Mouse (Mus musculus): Measurements from ENCODE around the gene Atp6v0a1. TPM values are rescaled to one million over a fixed set of nuclear protein-coding genes. Genes with fewer than 3 reads are reported as not detected.

Gene Atp6v0a1
- polyA plus RNA-seq, 1 experiment = 43.7 TPM

DNA sequence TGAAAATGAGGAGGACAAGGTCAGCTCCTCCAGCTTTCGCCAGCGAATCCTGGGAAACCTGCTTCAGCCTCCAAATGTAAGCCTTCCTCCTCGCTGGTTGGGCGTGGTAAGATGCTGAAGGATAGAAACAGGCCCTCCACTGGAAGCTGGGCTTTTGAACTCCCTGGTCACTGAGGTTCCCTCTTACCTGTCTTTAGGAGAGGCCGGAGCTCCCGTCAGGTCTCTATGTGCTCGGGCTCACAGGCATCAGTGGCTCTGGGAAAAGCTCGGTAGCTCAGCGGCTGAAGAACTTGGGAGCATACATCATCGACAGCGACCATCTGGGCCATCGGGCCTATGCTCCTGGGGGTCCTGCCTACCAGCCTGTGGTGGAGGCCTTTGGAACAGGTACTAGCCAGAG is 75.6 kb downstream of the Atp6v0a1 start:
- no peak overlapping the region for H3K27ac ChIP-seq (ENCODE audit: insufficient read depth, low read length)
- H3K4me1 ChIP-seq (ENCODE audit: control insufficient read depth, insufficient read depth, low read length) = peaks cover 14% of the 10 kb centered on the region
- TF ChIP-seq CTCF (IDR thresholded peaks at IDR 0.05; ENCODE audit: borderline replicate concordance, insufficient read depth, low read length) (no peak), POLR2A (IDR thresholded peaks at IDR 0.05; ENCODE audit: low read depth, low read length) (no peak)
- no peak overlapping the region for H3K4me3 ChIP-seq (ENCODE audit: insufficient read depth, low read length)

DNA sequence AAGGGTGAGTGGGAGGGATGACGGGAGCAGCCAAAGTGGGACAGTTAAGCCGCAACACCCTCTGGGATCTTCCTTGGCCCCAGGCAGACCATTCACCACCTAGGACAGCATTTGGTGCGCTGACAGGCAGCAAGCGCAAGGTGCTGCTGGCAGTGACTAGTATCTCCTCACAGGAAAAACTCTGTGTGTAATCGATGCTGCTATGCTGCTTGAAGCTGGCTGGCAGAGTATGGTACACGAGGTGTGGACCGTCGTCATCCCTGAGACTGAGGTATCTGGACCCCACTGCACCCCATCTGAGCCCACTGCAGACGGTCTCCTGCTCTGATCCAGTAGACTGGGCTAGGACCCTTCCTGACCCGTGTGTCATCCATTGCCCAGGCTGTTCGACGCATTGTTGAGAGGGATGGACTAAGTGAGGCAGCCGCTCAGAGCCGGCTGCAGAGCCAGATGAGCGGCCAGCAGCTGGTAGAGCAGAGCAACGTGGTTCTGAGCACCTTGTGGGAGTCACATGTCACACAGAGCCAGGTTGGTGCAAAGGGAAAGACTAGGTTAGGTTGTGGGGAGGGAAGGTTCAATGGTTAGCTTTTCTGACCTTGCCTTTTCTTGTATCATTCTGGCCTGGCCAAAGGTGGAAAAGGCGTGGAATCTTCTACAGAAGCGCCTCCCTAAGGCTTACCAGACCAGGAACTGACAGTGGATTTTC is 76.5 kb downstream of the Atp6v0a1 start:
- TF ChIP-seq CTCF (IDR thresholded peaks at IDR 0.05; ENCODE audit: borderline replicate concordance, insufficient read depth, low read length) = no peak
- TF ChIP-seq POLR2A (IDR thresholded peaks at IDR 0.05; ENCODE audit: low read depth, low read length) = no peak
- H3K4me3 ChIP-seq (ENCODE audit: insufficient read depth, low read length) = no peak overlapping the region
- peaks cover 14% of the 10 kb centered on the region for H3K4me1 ChIP-seq (ENCODE audit: control insufficient read depth, insufficient read depth, low read length)
- H3K27ac ChIP-seq (ENCODE audit: insufficient read depth, low read length) = no peak overlapping the region

DNA sequence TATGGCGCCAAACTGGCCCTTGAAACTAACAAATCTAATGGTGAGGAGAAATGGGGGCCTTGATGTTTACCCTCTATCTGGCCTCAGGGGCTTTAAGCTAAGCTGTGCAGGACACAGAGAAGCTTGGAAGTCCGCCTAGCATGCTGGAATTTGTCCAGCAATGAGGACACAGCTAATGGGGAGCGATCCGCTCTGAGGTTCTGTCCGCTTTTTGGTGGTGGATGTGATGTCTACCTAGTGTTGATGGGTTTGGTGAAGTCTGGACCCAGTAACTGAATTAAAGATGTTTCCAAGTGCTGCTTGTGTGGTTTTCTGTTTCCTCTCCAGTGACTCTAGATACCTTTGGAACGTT is 77.0 kb downstream of the Atp6v0a1 start:
- peaks cover 14% of the 10 kb centered on the region for H3K4me1 ChIP-seq (ENCODE audit: control insufficient read depth, insufficient read depth, low read length)
- H3K4me3 ChIP-seq (ENCODE audit: insufficient read depth, low read length) = no peak overlapping the region
- TF ChIP-seq CTCF (IDR thresholded peaks at IDR 0.05; ENCODE audit: borderline replicate concordance, insufficient read depth, low read length) (no peak), POLR2A (IDR thresholded peaks at IDR 0.05; ENCODE audit: low read depth, low read length) (no peak)
- no peak overlapping the region for H3K27ac ChIP-seq (ENCODE audit: insufficient read depth, low read length)

DNA sequence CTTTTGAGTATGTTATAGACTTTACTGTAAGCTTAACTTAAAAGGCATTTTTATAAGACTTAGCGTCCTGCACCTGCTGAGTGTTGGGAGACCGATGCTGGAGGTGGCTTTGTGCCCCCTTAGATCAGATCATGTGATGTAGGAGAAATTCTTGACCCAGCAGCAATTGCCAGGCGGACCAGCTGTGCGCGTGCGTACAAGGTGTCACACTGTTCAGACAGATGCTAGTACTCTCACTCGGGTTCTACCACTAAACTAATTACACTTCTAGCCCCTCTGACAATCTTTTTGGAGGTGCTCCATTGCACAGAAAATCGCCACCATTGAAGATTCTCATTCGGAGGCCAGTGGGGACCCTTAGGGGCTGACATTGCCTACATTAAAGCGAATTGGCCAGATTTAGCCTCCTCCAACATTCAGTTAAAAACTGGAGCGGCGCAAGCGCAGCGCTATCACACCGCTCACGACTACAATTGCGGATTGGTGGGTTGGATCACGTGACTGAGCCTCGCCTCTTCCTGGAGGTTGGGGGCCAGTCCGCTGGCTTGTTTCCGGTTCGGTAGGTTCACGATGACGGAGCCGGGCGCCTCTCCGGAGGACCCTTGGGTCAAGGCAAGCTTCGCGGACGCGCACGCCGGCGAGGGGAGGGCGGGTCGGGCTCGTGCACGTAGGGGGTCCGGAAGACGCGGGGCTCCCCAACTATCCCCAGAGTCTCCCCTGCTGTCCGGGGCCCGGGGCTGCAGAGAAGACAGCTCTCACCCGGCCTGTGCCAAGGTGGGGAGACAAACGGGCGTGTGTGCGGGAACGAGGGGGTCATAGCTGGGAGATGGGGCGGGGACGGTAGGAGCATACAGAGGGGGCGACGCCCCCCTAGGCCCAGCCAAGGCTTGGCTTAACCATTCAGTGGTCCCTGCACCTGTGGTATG is 77.8 kb downstream of the Atp6v0a1 start, which contains the start of gene Mlx:
Gene Mlx (plus strand): TSS at position 522 of the 926 bp plus-strand sequence.
- peak within 1 kb of the TSS; percentile 70 for H3K4me3 ChIP-seq (ENCODE audit: insufficient read depth, low read length)
- no peak for TF ChIP-seq CTCF (IDR thresholded peaks at IDR 0.05; ENCODE audit: borderline replicate concordance, insufficient read depth, low read length)
- peak; percentile 80 for TF ChIP-seq POLR2A (IDR thresholded peaks at IDR 0.05; ENCODE audit: low read depth, low read length)
- peaks cover 14% of the 10 kb centered on the region for H3K4me1 ChIP-seq (ENCODE audit: control insufficient read depth, insufficient read depth, low read length)
- H3K27ac ChIP-seq (ENCODE audit: insufficient read depth, low read length) = peak within 1 kb of the TSS; percentile 42; the same call in 1 of the 2 replicates

DNA sequence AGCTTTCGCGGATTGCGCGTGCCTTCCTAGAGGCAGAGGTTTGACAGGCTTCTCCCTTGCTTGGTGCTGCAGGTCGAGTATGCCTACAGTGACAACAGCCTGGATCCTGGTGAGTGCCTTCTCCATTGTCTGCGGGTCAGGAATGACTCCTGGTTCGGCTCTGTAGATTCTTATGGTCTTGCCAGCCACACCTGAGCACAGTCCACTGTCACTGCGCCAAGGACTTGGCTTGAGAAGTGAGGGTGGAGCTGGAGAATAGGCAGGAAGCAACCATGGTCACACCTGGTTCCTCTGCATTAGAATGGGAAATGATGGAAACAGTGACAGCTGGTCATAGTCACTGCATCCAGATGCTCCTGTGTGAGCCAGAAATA is 78.4 kb downstream of the Atp6v0a1 start:
- TF ChIP-seq CTCF (IDR thresholded peaks at IDR 0.05; ENCODE audit: borderline replicate concordance, insufficient read depth, low read length) = no peak
- no peak for TF ChIP-seq POLR2A (IDR thresholded peaks at IDR 0.05; ENCODE audit: low read depth, low read length)
- Histone ChIP-seq H3K27ac (ENCODE audit: insufficient read depth, low read length) (no peak overlapping the region), H3K4me1 (ENCODE audit: control insufficient read depth, insufficient read depth, low read length) (peaks cover 14% of the 10 kb centered on the region), H3K4me3 (ENCODE audit: insufficient read depth, low read length) (peak overlapping the region; percentile 70)

DNA sequence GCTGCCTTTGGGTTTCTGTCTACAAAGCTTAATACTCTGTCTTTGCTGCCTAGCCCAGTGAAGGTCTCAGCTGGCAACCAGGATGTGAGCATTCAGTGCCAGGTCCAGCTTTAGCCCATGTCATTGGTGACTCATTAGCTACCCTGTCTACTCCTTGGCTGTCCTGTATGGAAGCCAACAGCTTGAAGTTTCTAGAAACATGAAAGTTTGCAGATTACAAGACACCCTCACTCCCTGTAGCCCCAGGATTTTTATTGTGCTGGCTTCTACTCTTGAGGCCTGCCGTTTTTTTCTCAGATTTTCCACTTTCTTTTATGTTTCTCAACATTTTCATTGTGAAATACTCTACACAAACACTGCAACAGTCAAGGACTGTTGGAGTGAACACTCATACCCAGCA is 80.7 kb downstream of the Atp6v0a1 start:
- no peak overlapping the region for H3K27ac ChIP-seq (ENCODE audit: insufficient read depth, low read length)
- no peak overlapping the region for H3K4me3 ChIP-seq (ENCODE audit: insufficient read depth, low read length)
- peaks cover 14% of the 10 kb centered on the region for H3K4me1 ChIP-seq (ENCODE audit: control insufficient read depth, insufficient read depth, low read length)
- TF ChIP-seq CTCF (IDR thresholded peaks at IDR 0.05; ENCODE audit: borderline replicate concordance, insufficient read depth, low read length) = no peak
- TF ChIP-seq POLR2A (IDR thresholded peaks at IDR 0.05; ENCODE audit: low read depth, low read length) = no peak

DNA sequence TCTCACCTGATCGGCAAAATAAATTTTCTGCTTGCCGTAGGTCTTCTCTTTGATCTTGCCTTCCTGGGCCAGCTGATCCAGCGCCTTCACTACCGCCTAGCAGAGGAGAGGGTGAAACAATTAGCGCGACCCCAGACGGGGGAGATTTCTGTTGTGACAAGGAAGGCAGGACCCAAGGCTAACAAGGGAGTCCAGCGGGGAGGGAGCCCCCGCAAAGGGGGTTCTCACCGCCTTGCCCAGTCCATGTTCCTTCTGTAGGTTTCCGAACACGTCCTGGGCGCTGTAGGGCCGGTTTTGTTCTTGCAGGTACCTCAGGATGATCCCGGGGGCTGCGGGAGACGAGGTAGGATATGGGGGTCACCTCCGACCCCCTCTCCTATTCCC is 85.7 kb downstream of the Atp6v0a1 start:
- Histone ChIP-seq H3K27ac (ENCODE audit: insufficient read depth, low read length) (no peak overlapping the region), H3K4me3 (ENCODE audit: insufficient read depth, low read length) (peak overlapping the region; percentile 52), H3K4me1 (ENCODE audit: control insufficient read depth, insufficient read depth, low read length) (no peaks in the 10 kb centered on the region; the same call in 1 of the 2 replicates)
- TF ChIP-seq POLR2A (IDR thresholded peaks at IDR 0.05; ENCODE audit: low read depth, low read length) (no peak), CTCF (IDR thresholded peaks at IDR 0.05; ENCODE audit: borderline replicate concordance, insufficient read depth, low read length) (no peak)

DNA sequence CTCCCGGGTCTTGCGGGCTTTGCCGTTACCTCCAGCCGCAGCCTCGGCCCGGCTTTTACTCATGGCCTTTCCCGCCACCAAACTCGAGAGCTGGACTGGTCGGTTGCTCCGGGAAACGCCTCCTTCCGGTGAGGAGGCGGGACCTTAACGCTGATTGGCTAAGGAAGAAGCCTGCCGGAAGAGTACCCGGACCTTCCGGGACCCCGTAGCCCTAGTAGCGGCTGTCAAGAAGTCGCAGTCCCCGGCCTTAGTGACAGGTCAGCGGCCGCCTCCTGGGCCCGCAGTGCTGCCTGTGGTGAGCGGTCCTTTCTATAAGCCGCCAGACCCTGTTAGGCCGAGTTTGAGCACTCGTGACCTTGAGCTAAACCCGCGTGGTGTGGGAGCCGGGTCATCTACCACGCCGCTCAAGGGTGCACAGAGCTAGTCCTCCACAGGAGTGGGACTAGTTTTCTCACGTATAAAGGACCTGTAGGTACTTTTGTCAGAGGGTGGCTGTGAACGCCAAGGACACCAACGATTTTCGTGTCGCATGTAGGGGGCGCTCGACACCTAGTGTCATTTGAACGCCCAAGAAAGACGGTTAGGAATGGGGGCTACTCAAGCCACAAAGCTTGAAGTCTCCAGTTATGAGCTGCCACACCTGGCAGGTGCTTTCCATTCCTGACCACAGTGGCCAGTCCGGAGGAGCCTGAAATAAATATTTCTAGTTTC is 86.2 kb downstream of the Atp6v0a1 start, which contains the start of gene Psmc3ip:
Gene Psmc3ip (minus strand): TSS at position 123 of the 711 bp plus-strand sequence.
- Histone ChIP-seq H3K4me3 (ENCODE audit: insufficient read depth, low read length) (peak within 1 kb of the TSS; percentile 66), H3K27ac (ENCODE audit: insufficient read depth, low read length) (peak within 1 kb of the TSS; percentile 60), H3K4me1 (ENCODE audit: control insufficient read depth, insufficient read depth, low read length) (no peaks in the 10 kb centered on the region; the same call in 1 of the 2 replicates)
- TF ChIP-seq CTCF (IDR thresholded peaks at IDR 0.05; ENCODE audit: borderline replicate concordance, insufficient read depth, low read length) = peak; percentile 68; the same call in 1 of the 2 replicates
- peak; percentile 58 for TF ChIP-seq POLR2A (IDR thresholded peaks at IDR 0.05; ENCODE audit: low read depth, low read length)

DNA sequence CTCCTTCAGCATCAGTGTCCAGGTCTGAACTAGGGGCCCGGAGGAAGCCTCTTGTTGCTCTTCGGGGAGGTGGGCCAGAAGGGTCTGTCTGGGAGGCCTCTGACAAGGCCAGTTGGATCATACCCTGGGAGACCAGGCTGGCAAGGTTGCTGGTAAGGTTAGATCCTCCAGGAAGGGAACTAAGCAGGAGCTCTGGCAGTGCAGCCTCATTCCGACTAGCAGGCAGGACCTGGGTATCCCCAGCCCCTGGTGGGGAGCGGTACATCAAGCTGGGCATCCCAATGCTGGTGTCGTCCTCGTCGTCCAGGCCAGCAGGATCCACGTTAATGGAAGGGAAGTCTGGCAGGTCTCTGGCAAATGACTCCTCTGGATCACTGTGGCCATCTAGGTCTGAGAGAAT is 89.0 kb downstream of the Atp6v0a1 start:
- no peak overlapping the region for H3K27ac ChIP-seq (ENCODE audit: insufficient read depth, low read length)
- no peak overlapping the region for H3K4me3 ChIP-seq (ENCODE audit: insufficient read depth, low read length)
- H3K4me1 ChIP-seq (ENCODE audit: control insufficient read depth, insufficient read depth, low read length) = no peaks in the 10 kb centered on the region; the same call in 1 of the 2 replicates
- TF ChIP-seq POLR2A (IDR thresholded peaks at IDR 0.05; ENCODE audit: low read depth, low read length) (no peak), CTCF (IDR thresholded peaks at IDR 0.05; ENCODE audit: borderline replicate concordance, insufficient read depth, low read length) (no peak)
